ENCODE assay signal across 8 mouse cellular contexts in genomic region chr7:4136404-4136770, GRCm38 (mm10). TPM values are rescaled to one million over a fixed set of nuclear protein-coding genes. Genes with fewer than 3 reads are reported as not detected.
DNase-seq lines count a peak whose midpoint lies in the region; ATAC-seq and TF ChIP-seq lines count a peak whose summit lies in the region.

No protein-coding gene starts in this region.

- no peak for DNase-seq in heart, postnatal 14 days
- DNase-seq in G1E (ENCODE audit: low spot score) = no peak
- no peak for DNase-seq in forebrain, postnatal 0 days
- no peak for DNase-seq in layer of hippocampus, adult 8-10 months (ENCODE audit: low spot score in 2 of 2)
- DNase-seq in thymus, postnatal 10 days (ENCODE audit: low spot score in 2 of 2) = no peak
- no peak for DNase-seq in layer of hippocampus, postnatal 10 days (ENCODE audit: low spot score in 2 of 2)

- peak overlapping the region; percentile 91 for H3K9ac ChIP-seq in heart, embryonic 14.5 days (ENCODE audit: low read length)
- peak overlapping the region; percentile 92 for H3K9ac ChIP-seq in forebrain, postnatal 0 days

- peak overlapping the region; percentile 83 for H3K4me2 ChIP-seq in heart, embryonic 14.5 days (ENCODE audit: low read length)
- peak overlapping the region; percentile 75 for H3K4me2 ChIP-seq in forebrain, postnatal 0 days (ENCODE audit: low read depth)

- no peak for TF ChIP-seq CTCF in G1E (IDR thresholded peaks at IDR 0.05; ENCODE audit: low read depth, low read length)
- no peak for TF ChIP-seq CTCF in forebrain, postnatal 0 days (IDR thresholded peaks at IDR 0.05; ENCODE audit: low read depth)

- ATAC-seq in heart, embryonic 14.5 days (ENCODE audit: insufficient number of reproducible peaks, insufficient read depth, low FRiP score, low read depth) = peak; percentile 6; the same call in 1 of the 2 replicates
- ATAC-seq in G1E (ENCODE audit: extremely low read depth, insufficient number of reproducible peaks, low FRiP score, poor library complexity, severe bottlenecking) = no peak
- ATAC-seq in forebrain, postnatal 0 days = peak; percentile 5
- ATAC-seq in megakaryocyte-erythroid progenitor cell, adult 5-6 weeks (replicated peaks; ENCODE audit: low FRiP score, low TSS enrichment, poor library complexity, severe bottlenecking) = peak; percentile 11; the same call in 1 of the 2 replicates

- H3K9me3 ChIP-seq in heart, embryonic 14.5 days (ENCODE audit: control insufficient read depth, low read length) = no peaks in the 10 kb centered on the region
- no peaks in the 10 kb centered on the region for H3K9me3 ChIP-seq in G1E (replicated peaks)
- no peaks in the 10 kb centered on the region for H3K9me3 ChIP-seq in forebrain, postnatal 0 days (ENCODE audit: low read length)

- intact Hi-C loops in heart, postnatal 14 days (cut with DNase I) = loop anchor here (5.0 to 10.0 kb wide), 2 partner anchors 158 to 671 kb away; no protein-coding TSS in a partner anchor

- peaks cover 36% of the 10 kb centered on the region for H3K36me3 ChIP-seq in heart, embryonic 14.5 days (ENCODE audit: control insufficient read depth, insufficient read depth, low read length)
- peaks cover 74% of the 10 kb centered on the region for H3K36me3 ChIP-seq in G1E (replicated peaks)
- peaks cover 55% of the 10 kb centered on the region for H3K36me3 ChIP-seq in forebrain, postnatal 0 days (ENCODE audit: insufficient read depth)

- peak overlapping the region; percentile 66 to 93 for H3K4me3 ChIP-seq in heart, embryonic 14.5 days (ENCODE audit: control insufficient read depth in 1 of 2, insufficient read depth in 1 of 2, low read depth in 1 of 2, low read length in 2 of 2)
- peak overlapping the region; percentile 81 for H3K4me3 ChIP-seq in G1E (ENCODE audit: low read depth, low read length)
- peak overlapping the region; percentile 82 for H3K4me3 ChIP-seq in forebrain, postnatal 0 days (ENCODE audit: low read depth, low read length)

- WGBS in heart, embryonic 14.5 days = 1% methylated on average over 16 of the region's 16 CpGs
- WGBS in forebrain, postnatal 0 days = under 1% methylated on average over 16 of the region's 16 CpGs

- H3K27me3 ChIP-seq in heart, embryonic 14.5 days (ENCODE audit: control insufficient read depth, insufficient read depth, low read length) = no peaks in the 10 kb centered on the region
- H3K27me3 ChIP-seq in G1E (ENCODE audit: insufficient read depth, low read length) = no peaks in the 10 kb centered on the region
- no peaks in the 10 kb centered on the region for H3K27me3 ChIP-seq in forebrain, postnatal 0 days (ENCODE audit: insufficient read depth, low read length)

- peaks cover 0 to 18% of the 10 kb centered on the region in 2 experiments; a peak in 3 of 4 replicates for H3K4me1 ChIP-seq in heart, embryonic 14.5 days (ENCODE audit: control insufficient read depth in 2 of 2, insufficient read depth in 2 of 2, low read length in 2 of 2)
- H3K4me1 ChIP-seq in G1E (ENCODE audit: insufficient read depth, low read depth, low read length) = peaks cover 52% of the 10 kb centered on the region
- H3K4me1 ChIP-seq in forebrain, postnatal 0 days (ENCODE audit: insufficient read depth) = peaks cover 9% of the 10 kb centered on the region; the same call in 1 of the 2 replicates

- H3K27ac ChIP-seq in heart, embryonic 14.5 days (replicated peaks in 1 of 2; ENCODE audit: control insufficient read depth in 1 of 2, insufficient read depth in 1 of 2, low read depth in 2 of 2, low read length in 2 of 2) = peak overlapping the region; percentile 45 to 91
- peak overlapping the region; percentile 54 for H3K27ac ChIP-seq in forebrain, postnatal 0 days (ENCODE audit: low read depth, low read length)

RNA-seq across cellular contexts. Expression of gene Leng8, which starts 0.5 kb away (rescaled TPM):
- polyA plus RNA-seq in heart, embryonic 14.5 days (2014; fragmentation: Nextera tagmentation; extraction: Ambion mirVana) = 27.0 and 43.6 TPM in 2 replicates
- total RNA-seq in heart, postnatal 14 days (2021) = 10 to 100 TPM; 47.6 to 64.6 TPM
- 125 and 154 TPM in 2 replicates for total RNA-seq in G1E (2014; fragmentation: Nextera tagmentation)
- total RNA-seq in G1E (2017) = 37.5 and 40.8 TPM in 2 replicates
- 132 and 135 TPM in 2 replicates for polyA plus RNA-seq in G1E (2012)
- total RNA-seq in forebrain, postnatal 0 days (2014; rRNA removed) = 124 and 174 TPM in 2 replicates
- 20.5 and 35.8 TPM in 2 replicates for polyA plus RNA-seq in forebrain, postnatal 0 days (2015; fragmentation: Nextera tagmentation; extraction: Ambion mirVana)
- total RNA-seq in megakaryocyte-erythroid progenitor cell, adult 5-6 weeks (2014; fragmentation: Nextera tagmentation) = 102 and 142 TPM in 2 replicates
- 21.7 and 26.6 TPM in 2 replicates for total RNA-seq in megakaryocyte-erythroid progenitor cell, adult 5-6 weeks (2017)
- 100 to 1,000 TPM; 173 to 209 (median 190) TPM for total RNA-seq in layer of hippocampus, adult 8-10 months (2022)
- 100 to 1,000 TPM; 164 to 177 TPM for total RNA-seq in layer of hippocampus, postnatal 10 days (2021)

RNA-seq across cellular contexts. Expression of gene Leng9, which starts 13.8 kb away (rescaled TPM):
- 1.5 and 2.9 TPM in 2 replicates for polyA plus RNA-seq in heart, embryonic 14.5 days (2014; fragmentation: Nextera tagmentation; extraction: Ambion mirVana)
- total RNA-seq in heart, postnatal 14 days (2021) = 1 to 10 TPM; 2.7 to 3.4 TPM
- 4.6 and 5.4 TPM in 2 replicates for total RNA-seq in G1E (2014; fragmentation: Nextera tagmentation)
- 3.7 TPM in 2 replicates for total RNA-seq in G1E (2017)
- polyA plus RNA-seq in G1E (2012) = 1.8 and 2.9 TPM in 2 replicates
- total RNA-seq in forebrain, postnatal 0 days (2014; rRNA removed) = 5.1 and 5.5 TPM in 2 replicates
- polyA plus RNA-seq in forebrain, postnatal 0 days (2015; fragmentation: Nextera tagmentation; extraction: Ambion mirVana) = 4.4 and 4.8 TPM in 2 replicates
- 0.47 TPM in 1 of 2 replicates, not detected in the other for total RNA-seq in megakaryocyte-erythroid progenitor cell, adult 5-6 weeks (2014; fragmentation: Nextera tagmentation)
- total RNA-seq in megakaryocyte-erythroid progenitor cell, adult 5-6 weeks (2017) = 2.6 and 3.2 TPM in 2 replicates
- total RNA-seq in layer of hippocampus, adult 8-10 months (2022) = 1 to 10 TPM; 5.1 to 6.8 (median 5.7) TPM
- total RNA-seq in layer of hippocampus, postnatal 10 days (2021) = 1 to 10 TPM; 4.2 to 5.0 TPM

RNA-seq across cellular contexts. Expression of gene Ttyh1, which starts 17.2 kb away (rescaled TPM):
- 0.70 and 0.72 TPM in 2 replicates for polyA plus RNA-seq in heart, embryonic 14.5 days (2014; fragmentation: Nextera tagmentation; extraction: Ambion mirVana)
- 1 to 10 TPM; 1.9 to 2.0 TPM for total RNA-seq in heart, postnatal 14 days (2021)
- total RNA-seq in G1E (2014; fragmentation: Nextera tagmentation) = not detected in 2 replicates
- 0.06 and 0.11 TPM in 2 replicates for total RNA-seq in G1E (2017)
- not detected in 2 replicates for polyA plus RNA-seq in G1E (2012)
- total RNA-seq in forebrain, postnatal 0 days (2014; rRNA removed) = 180 and 204 TPM in 2 replicates
- polyA plus RNA-seq in forebrain, postnatal 0 days (2015; fragmentation: Nextera tagmentation; extraction: Ambion mirVana) = 90.0 and 160 TPM in 2 replicates
- total RNA-seq in megakaryocyte-erythroid progenitor cell, adult 5-6 weeks (2014; fragmentation: Nextera tagmentation) = not detected in 2 replicates
- total RNA-seq in megakaryocyte-erythroid progenitor cell, adult 5-6 weeks (2017) = not detected in 2 replicates
- total RNA-seq in layer of hippocampus, adult 8-10 months (2022) = 100 to 1,000 TPM; 459 to 552 (median 528) TPM
- total RNA-seq in layer of hippocampus, postnatal 10 days (2021) = 100 to 1,000 TPM; 610 to 702 TPM

RNA-seq across cellular contexts. Expression of gene Cdc42ep5, which starts 28.3 kb away (rescaled TPM):
- 26.7 and 26.9 TPM in 2 replicates for polyA plus RNA-seq in heart, embryonic 14.5 days (2014; fragmentation: Nextera tagmentation; extraction: Ambion mirVana)
- 10 to 100 TPM in 1 of 2 experiments, 1 to 10 TPM in 1; 9.0 to 10.2 TPM for total RNA-seq in heart, postnatal 14 days (2021)
- total RNA-seq in G1E (2014; fragmentation: Nextera tagmentation) = 1.3 TPM in 1 of 2 replicates, not detected in the other
- 0.33 and 0.52 TPM in 2 replicates for total RNA-seq in G1E (2017)
- 0.62 and 0.83 TPM in 2 replicates for polyA plus RNA-seq in G1E (2012)
- total RNA-seq in forebrain, postnatal 0 days (2014; rRNA removed) = 3.5 and 4.0 TPM in 2 replicates
- 6.7 and 6.9 TPM in 2 replicates for polyA plus RNA-seq in forebrain, postnatal 0 days (2015; fragmentation: Nextera tagmentation; extraction: Ambion mirVana)
- total RNA-seq in megakaryocyte-erythroid progenitor cell, adult 5-6 weeks (2014; fragmentation: Nextera tagmentation) = not detected in 2 replicates
- total RNA-seq in megakaryocyte-erythroid progenitor cell, adult 5-6 weeks (2017) = not detected in 2 replicates
- total RNA-seq in layer of hippocampus, adult 8-10 months (2022) = 1 to 10 TPM in 2 of 4 experiments, under 1 TPM in 1, not detected in 1; 0.89 to 1.3 (median 1.1) TPM
- 1 to 10 TPM; 1.7 to 2.6 TPM for total RNA-seq in layer of hippocampus, postnatal 10 days (2021)

Comparison
In these comparisons a context has a peak if more than half of its experiments do, and no peak if none do; other contexts are left out.
1. RNA of gene Ttyh1, which starts 17.2 kb away (total RNA-seq): 610 to 702 TPM in layer of hippocampus, postnatal 10 days, 459 to 552 TPM in layer of hippocampus, adult 8-10 months and 180 to 204 TPM in forebrain, postnatal 0 days; 1.9 to 2.0 TPM in heart, postnatal 14 days, 0.06 to 0.11 TPM in G1E and not detected in megakaryocyte-erythroid progenitor cell, adult 5-6 weeks; every median in the first group is over 10 times any median in the second.
2. Peak in every context shown above with its lines, with median percentiles within 50 percentile points of each other: H3K4me3 ChIP-seq.